Mouse (Mus musculus) CD4-positive helper T cell, adult 2 months (primary cell): Measurements from ENCODE around the gene Vmn1r202.
"Not testable (repeated sequence)": the region's sequence is repeated elsewhere in the genome, so short reads cannot be mapped to it uniquely, and the experiment has no call there.

Source experiments
- DNase-seq: peaks from one replicate; pipeline ENCODE4 v3.0.0-alpha.2; 2012; ENCODE audit warnings: low read depth, missing footprints, low spot score

Gene Vmn1r202

GRCm38 (mm10) chr13:22505281-22505680 lies at the start of gene Vmn1r202:
Vmn1r202 (minus strand) TSS chr13:22505381.
- no peak for DNase-seq

GRCm38 (mm10) chr13:22552898-22553297 lies 47.7 kb upstream of the Vmn1r202 start, which contains the start of gene Vmn1r204:
Vmn1r204 (plus strand) TSS chr13:22553198.
- not testable (repeated sequence) for DNase-seq

GRCm38 (mm10) chr13:22517814-22518213 lies 12.6 kb upstream of the Vmn1r202 start, which contains the start of gene Vmn1r203:
Vmn1r203 (plus strand) TSS chr13:22518114.
- no peak for DNase-seq

GRCm38 (mm10) chr13:22502431-22502830 lies 2.8 kb downstream of the Vmn1r202 start:
- no peak for DNase-seq

GRCm38 (mm10) chr13:22471623-22472022 lies 33.6 kb downstream of the Vmn1r202 start, which contains the start of gene Vmn1r201:
Vmn1r201 (plus strand) TSS chr13:22471923.
- no peak for DNase-seq

GRCm38 (mm10) chr13:22455145-22455544 lies 50.0 kb downstream of the Vmn1r202 start:
- no peak for DNase-seq
